Mouse (Mus musculus): ENCODE measurements around the gene Rbm38.

Gene Rbm38

GRCm38 (mm10) chr2:173014741-173015287, 5.5 kb upstream of the Rbm38 start:
- no peak for DNase-seq (ENCODE audit: low spot score)

GRCm38 (mm10) chr2:173017940-173018339, 2.4 kb upstream of the Rbm38 start:
- no peak for DNase-seq (ENCODE audit: low spot score)

- no peak for DNase-seq (ENCODE audit: low spot score)
Measured at GRCm38 (mm10) chr2:173018618-173019017, 1.7 kb upstream of the Rbm38 start.

GRCm38 (mm10) chr2:173019322-173019721, 976 bp upstream of the Rbm38 start:
- DNase-seq (ENCODE audit: low spot score) = no peak

- peak; percentile 81 for DNase-seq (ENCODE audit: low spot score)
Measured at GRCm38 (mm10) chr2:173019790-173020189, 508 bp upstream of the Rbm38 start.

- peak; percentile 93 for DNase-seq (ENCODE audit: low spot score)
Measured at GRCm38 (mm10) chr2:173021633-173022055, 1.3 kb downstream of the Rbm38 start.

- no peak for DNase-seq (ENCODE audit: low spot score)
Measured at GRCm38 (mm10) chr2:173022056-173022681, 1.9 kb downstream of the Rbm38 start.

- DNase-seq (ENCODE audit: low spot score) = no peak
Measured at GRCm38 (mm10) chr2:173022813-173023212, 2.5 kb downstream of the Rbm38 start.

GRCm38 (mm10) chr2:173023371-173023851, 3.1 kb downstream of the Rbm38 start:
- no peak for DNase-seq (ENCODE audit: low spot score)

GRCm38 (mm10) chr2:173023966-173024365, 3.7 kb downstream of the Rbm38 start:
- no peak for DNase-seq (ENCODE audit: low spot score)

GRCm38 (mm10) chr2:173024392-173024791, 4.1 kb downstream of the Rbm38 start:
- no peak for DNase-seq (ENCODE audit: low spot score)

GRCm38 (mm10) chr2:173024938-173025337, 4.6 kb downstream of the Rbm38 start:
- DNase-seq (ENCODE audit: low spot score) = no peak

GRCm38 (mm10) chr2:173026286-173026685, 6.0 kb downstream of the Rbm38 start:
- DNase-seq (ENCODE audit: low spot score) = no peak

- DNase-seq (ENCODE audit: low spot score) = no peak
Measured at GRCm38 (mm10) chr2:173026688-173027131, 6.4 kb downstream of the Rbm38 start.

GRCm38 (mm10) chr2:173027169-173027823, 7.0 kb downstream of the Rbm38 start:
- no peak for DNase-seq (ENCODE audit: low spot score)

- DNase-seq (ENCODE audit: low spot score) = no peak
Measured at GRCm38 (mm10) chr2:173027824-173028495, 7.7 kb downstream of the Rbm38 start.

GRCm38 (mm10) chr2:173028508-173029031, 8.3 kb downstream of the Rbm38 start:
- DNase-seq (ENCODE audit: low spot score) = no peak

GRCm38 (mm10) chr2:173030591-173031338, 10.5 kb downstream of the Rbm38 start:
- DNase-seq (ENCODE audit: low spot score) = no peak

GRCm38 (mm10) chr2:173033531-173033930, 13.2 kb downstream of the Rbm38 start:
- DNase-seq (ENCODE audit: low spot score) = no peak

- DNase-seq (ENCODE audit: low spot score) = no peak
Measured at GRCm38 (mm10) chr2:173034998-173035397, 14.7 kb downstream of the Rbm38 start.

- DNase-seq (ENCODE audit: low spot score) = no peak
Measured at GRCm38 (mm10) chr2:173035653-173036052, 15.4 kb downstream of the Rbm38 start.

GRCm38 (mm10) chr2:173036055-173036454, 15.8 kb downstream of the Rbm38 start:
- DNase-seq (ENCODE audit: low spot score) = no peak

All from layer of hippocampus, adult 11-12 months (tissue).